Mouse (Mus musculus): ENCODE data around the gene Cpt1c. TPM values are rescaled to one million over a fixed set of nuclear protein-coding genes. Genes with fewer than 3 reads are reported as not detected.

The Cpt1c gene
- polyA plus RNA-seq, 1 experiment from 2014 or later = 16.1 TPM

GRCm38 (mm10) chr7:44997231-44997939 lies 22.7 kb upstream of the Cpt1c start, which contains the start of gene Irf3:
Irf3 (plus strand) TSS chr7:44997648.
- Histone ChIP-seq H3K4me2 (replicated peaks) (peak within 1 kb of the TSS; percentile 89), H3K4me1 (replicated peaks) (peaks cover 23% of the 10 kb centered on the region), H3K27ac (peak within 1 kb of the TSS; percentile 86), H3K27me3 (replicated peaks) (no peaks in the 10 kb centered on the region), H3K9ac (peak within 1 kb of the TSS; percentile 70), H3K4me3 (replicated peaks) (peak within 1 kb of the TSS; percentile 52), H3K9me3 (no peaks in the 10 kb centered on the region), H3K36me3 (peaks cover 35% of the 10 kb centered on the region)
- WGBS = under 1% methylated on average over 43 of the region's 43 CpGs
- peak; percentile 96 for ATAC-seq

DNA sequence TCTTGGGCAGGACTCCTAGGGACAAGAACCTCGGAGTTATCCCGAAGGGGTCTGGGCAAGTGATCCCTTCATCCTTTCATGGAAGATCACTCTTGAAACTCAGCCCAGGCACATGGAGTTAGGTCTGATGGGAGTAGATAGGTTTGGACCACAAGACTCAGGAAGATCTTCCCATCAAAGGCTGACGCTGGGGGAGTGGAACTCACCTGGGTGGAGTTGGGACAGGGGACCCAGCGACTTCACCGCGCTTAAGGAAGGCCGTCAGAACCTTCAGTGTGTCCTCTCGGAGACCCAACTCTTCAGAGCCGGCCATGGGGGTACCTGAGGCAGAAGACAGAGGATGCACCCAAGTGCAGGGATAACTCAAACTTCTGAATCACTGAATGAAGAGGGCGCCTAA lies 22.0 kb upstream of the Cpt1c start:
- peak overlapping the region; percentile 89 for H3K4me2 ChIP-seq (replicated peaks)
- H3K27ac ChIP-seq = peak overlapping the region; percentile 59
- no peaks in the 10 kb centered on the region for H3K27me3 ChIP-seq (replicated peaks)
- H3K9me3 ChIP-seq = no peaks in the 10 kb centered on the region
- peaks cover 22% of the 10 kb centered on the region for H3K4me1 ChIP-seq (replicated peaks)
- ATAC-seq = 0 out of 2 replicates have a peak, but pooled peaks have one; percentile 4
- H3K4me3 ChIP-seq (replicated peaks) = peak overlapping the region; percentile 52
- WGBS = 11% methylated on average over 10 of the region's 10 CpGs
- peak overlapping the region; percentile 56 for H3K9ac ChIP-seq
- H3K36me3 ChIP-seq = peaks cover 31% of the 10 kb centered on the region

- Histone ChIP-seq H3K27ac (peak overlapping the region; percentile 95), H3K27me3 (replicated peaks) (no peaks in the 10 kb centered on the region), H3K4me1 (replicated peaks) (peaks cover 27% of the 10 kb centered on the region), H3K4me3 (replicated peaks) (peak overlapping the region; percentile 97), H3K9ac (peak overlapping the region; percentile 56), H3K4me2 (replicated peaks) (peak overlapping the region; percentile 61), H3K36me3 (peaks cover 1% of the 10 kb centered on the region), H3K9me3 (no peaks in the 10 kb centered on the region)
- under 1% methylated on average over 29 of the region's 29 CpGs for WGBS
- ATAC-seq = peak; percentile 50
These were observed 12.4 kb upstream of the Cpt1c start for GRCm38 (mm10) chr7:44986879-44987718.

DNA sequence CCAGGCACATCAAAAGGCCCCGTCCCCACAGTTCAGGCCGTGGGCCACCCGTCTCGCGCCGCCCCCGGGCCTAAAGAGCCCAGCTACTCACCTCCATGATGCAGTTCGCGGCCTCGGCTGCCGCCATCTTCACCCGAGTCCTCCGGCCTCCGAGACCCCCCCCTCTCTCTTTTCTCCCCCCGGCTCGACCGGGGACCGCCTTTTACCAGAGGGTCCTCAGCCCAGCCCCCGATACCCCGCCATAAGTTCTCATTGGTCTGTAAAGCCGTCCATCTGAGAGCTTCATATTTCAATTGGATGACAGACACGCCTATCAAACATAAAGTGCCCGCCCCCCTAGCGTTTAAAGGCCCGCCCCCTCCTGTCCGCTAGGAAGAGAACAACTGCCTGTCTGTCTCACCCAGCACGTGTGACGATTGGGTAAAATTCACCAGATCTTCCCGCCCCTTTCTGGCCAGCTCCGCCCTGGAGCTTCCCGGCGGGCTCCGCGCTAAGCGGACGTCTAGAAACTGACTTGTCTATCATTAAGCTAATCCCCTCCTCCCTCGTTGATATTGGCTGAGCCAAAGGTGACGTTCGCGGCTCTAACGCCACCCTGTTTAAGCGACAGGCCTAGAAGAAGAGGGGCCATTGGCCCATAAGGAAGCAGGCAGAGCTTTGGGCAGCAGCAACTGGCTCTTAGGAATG lies 11.7 kb upstream of the Cpt1c start, which contains the start of gene Prmt1:
TSS of gene Prmt1 (minus strand) at position 377 of the 687 bp plus-strand sequence.
- Histone ChIP-seq H3K4me1 (replicated peaks) (peaks cover 27% of the 10 kb centered on the region), H3K27ac (peak within 1 kb of the TSS; percentile 96), H3K9ac (peak within 1 kb of the TSS; percentile 97), H3K4me2 (replicated peaks) (peak within 1 kb of the TSS; percentile 70), H3K36me3 (peaks cover 9% of the 10 kb centered on the region), H3K27me3 (replicated peaks) (no peaks in the 10 kb centered on the region), H3K9me3 (no peaks in the 10 kb centered on the region), H3K4me3 (replicated peaks) (peak within 1 kb of the TSS; percentile 97)
- WGBS = under 1% methylated on average over 42 of the region's 42 CpGs
- ATAC-seq = peak; percentile 96

GRCm38 (mm10) chr7:44985595-44986191 lies 11.0 kb upstream of the Cpt1c start:
- Histone ChIP-seq H3K4me2 (replicated peaks) (peak overlapping the region; percentile 70), H3K27ac (peak overlapping the region; percentile 96), H3K4me1 (replicated peaks) (peaks cover 27% of the 10 kb centered on the region), H3K27me3 (replicated peaks) (no peaks in the 10 kb centered on the region), H3K9ac (peak overlapping the region; percentile 97), H3K36me3 (peaks cover 14% of the 10 kb centered on the region), H3K4me3 (replicated peaks) (peak overlapping the region; percentile 97), H3K9me3 (no peaks in the 10 kb centered on the region)
- peak; percentile 7 for ATAC-seq
- WGBS = under 1% methylated on average over 44 of the region's 45 CpGs

DNA sequence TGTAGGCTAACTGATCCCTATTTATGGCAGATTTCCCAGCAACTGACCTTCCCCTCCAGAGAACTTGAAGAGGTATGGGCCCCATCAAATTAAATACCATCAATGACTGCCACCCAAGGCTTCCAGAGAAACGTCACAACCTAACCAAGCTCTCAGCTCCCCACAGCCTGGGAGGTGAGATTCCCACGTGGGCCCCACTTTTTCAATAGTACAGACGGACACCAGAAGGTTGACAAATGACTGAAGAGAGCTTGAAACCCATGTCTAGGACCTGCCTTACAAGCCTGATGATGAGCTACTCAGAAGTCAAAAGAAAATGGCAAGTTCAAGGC lies 10.1 kb upstream of the Cpt1c start:
- ATAC-seq = no peak
- Histone ChIP-seq H3K9ac (0 out of 2 replicates have a peak overlapping the region, but pooled peaks have one; percentile 17), H3K27ac (0 out of 2 replicates have a peak overlapping the region, but pooled peaks have one; percentile 96), H3K27me3 (replicated peaks) (no peaks in the 10 kb centered on the region), H3K36me3 (peaks cover 22% of the 10 kb centered on the region), H3K4me1 (replicated peaks) (peaks cover 27% of the 10 kb centered on the region), H3K4me2 (replicated peaks) (peak overlapping the region; percentile 70), H3K4me3 (replicated peaks) (peak overlapping the region; percentile 97), H3K9me3 (no peaks in the 10 kb centered on the region)
- WGBS = 34% methylated on average over 3 of the region's 3 CpGs

- Histone ChIP-seq H3K27me3 (replicated peaks) (no peaks in the 10 kb centered on the region), H3K4me3 (replicated peaks) (0 out of 2 replicates have a peak overlapping the region, but pooled peaks have one; percentile 97), H3K4me1 (replicated peaks) (peaks cover 27% of the 10 kb centered on the region), H3K4me2 (replicated peaks) (peak overlapping the region; percentile 70), H3K36me3 (peaks cover 28% of the 10 kb centered on the region), H3K27ac (peak overlapping the region; percentile 96; the same call in 1 of the 2 replicates), H3K9me3 (no peaks in the 10 kb centered on the region), H3K9ac (0 out of 2 replicates have a peak overlapping the region, but pooled peaks have one; percentile 17)
- no peak for ATAC-seq
- WGBS = 66% methylated on average over 7 of the region's 7 CpGs
These were observed 9.5 kb upstream of the Cpt1c start for GRCm38 (mm10) chr7:44983944-44984832.

GRCm38 (mm10) chr7:44983085-44983484 lies 8.4 kb upstream of the Cpt1c start:
- H3K4me2 ChIP-seq (replicated peaks) = no peak overlapping the region
- no peaks in the 10 kb centered on the region for H3K9me3 ChIP-seq
- ATAC-seq = no peak
- no peak overlapping the region for H3K4me3 ChIP-seq (replicated peaks)
- 30% methylated on average over 6 of the region's 6 CpGs for WGBS
- peaks cover 38% of the 10 kb centered on the region for H3K36me3 ChIP-seq
- H3K4me1 ChIP-seq (replicated peaks) = peaks cover 23% of the 10 kb centered on the region
- no peaks in the 10 kb centered on the region for H3K27me3 ChIP-seq (replicated peaks)
- no peak overlapping the region for H3K9ac ChIP-seq
- no peak overlapping the region for H3K27ac ChIP-seq

DNA sequence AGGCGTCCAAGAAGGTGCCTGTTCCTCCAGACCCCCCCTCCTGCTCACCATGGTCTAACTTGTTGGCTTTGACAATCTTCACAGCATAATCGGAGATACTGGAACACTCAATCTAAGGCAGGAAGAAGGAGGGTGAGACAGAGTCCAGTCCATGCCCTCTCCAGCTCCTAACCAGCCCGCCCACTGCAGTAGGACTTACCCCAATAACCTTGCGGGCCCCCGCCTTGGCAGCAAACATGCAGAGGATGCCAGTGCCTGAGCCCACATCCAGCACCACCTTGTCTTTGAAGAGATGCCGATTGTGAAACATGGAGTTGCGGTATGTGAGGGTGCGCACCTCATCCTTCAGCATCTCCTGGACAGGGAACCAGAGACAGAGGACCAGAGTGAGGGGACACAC lies 6.9 kb upstream of the Cpt1c start:
- no peak overlapping the region for H3K27ac ChIP-seq
- no peak overlapping the region for H3K4me3 ChIP-seq (replicated peaks)
- no peak overlapping the region for H3K9ac ChIP-seq
- peaks cover 52% of the 10 kb centered on the region for H3K36me3 ChIP-seq
- 92% methylated on average over 8 of the region's 8 CpGs for WGBS
- H3K4me2 ChIP-seq (replicated peaks) = no peak overlapping the region
- H3K27me3 ChIP-seq (replicated peaks) = no peaks in the 10 kb centered on the region
- H3K9me3 ChIP-seq = no peaks in the 10 kb centered on the region
- H3K4me1 ChIP-seq (replicated peaks) = peaks cover 19% of the 10 kb centered on the region
- no peak for ATAC-seq

DNA sequence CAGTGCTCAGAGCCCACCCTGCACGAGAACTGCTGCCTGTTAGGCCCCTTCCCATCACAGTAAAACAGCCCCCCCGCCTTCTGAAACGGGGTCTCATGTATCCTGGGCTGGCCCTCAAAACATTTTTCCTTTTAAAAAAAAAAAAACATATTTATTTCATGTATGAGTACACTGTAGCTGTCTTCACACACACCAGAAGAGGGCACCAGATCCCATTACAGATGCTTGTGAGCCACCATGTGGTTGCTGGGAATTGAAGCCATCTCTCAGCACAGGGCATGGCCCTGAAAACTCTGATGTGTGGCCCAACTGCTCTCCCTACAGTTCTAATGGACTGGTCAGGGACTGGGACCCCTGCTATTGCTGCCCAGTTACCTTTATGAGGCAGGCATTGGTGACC lies 3.6 kb upstream of the Cpt1c start:
- H3K9ac ChIP-seq = no peak overlapping the region
- H3K4me1 ChIP-seq (replicated peaks) = peaks cover 16% of the 10 kb centered on the region
- H3K4me3 ChIP-seq (replicated peaks) = no peak overlapping the region
- H3K36me3 ChIP-seq = peaks cover 57% of the 10 kb centered on the region
- H3K27ac ChIP-seq = no peak overlapping the region
- no peaks in the 10 kb centered on the region for H3K27me3 ChIP-seq (replicated peaks)
- WGBS = 91% methylated on average over 3 of the region's 3 CpGs
- ATAC-seq = no peak
- no peaks in the 10 kb centered on the region for H3K9me3 ChIP-seq
- H3K4me2 ChIP-seq (replicated peaks) = no peak overlapping the region

DNA sequence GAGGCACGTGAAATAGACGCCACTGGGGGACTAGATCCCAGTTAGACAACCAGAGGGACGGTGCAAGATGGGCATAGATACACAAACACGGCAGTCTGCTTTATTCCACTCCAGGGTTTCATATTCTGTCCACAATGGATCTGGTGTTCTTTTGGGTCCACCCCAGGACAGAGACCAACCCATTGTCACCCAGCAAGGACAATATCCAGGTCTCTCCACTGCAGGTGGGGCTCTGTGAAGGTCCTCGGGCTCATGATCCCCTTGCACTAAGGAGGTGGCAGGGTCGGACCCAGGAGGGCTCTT lies 417 bp upstream of the Cpt1c start:
- Histone ChIP-seq H3K9ac (peak overlapping the region; percentile 18; the same call in 1 of the 2 replicates), H3K4me3 (replicated peaks) (peak overlapping the region; percentile 47; the same call in 1 of the 2 replicates), H3K27ac (peak overlapping the region; percentile 62), H3K4me1 (replicated peaks) (peaks cover 25% of the 10 kb centered on the region), H3K4me2 (replicated peaks) (peak overlapping the region; percentile 76), H3K9me3 (no peaks in the 10 kb centered on the region), H3K36me3 (peaks cover 38% of the 10 kb centered on the region), H3K27me3 (replicated peaks) (no peaks in the 10 kb centered on the region)
- WGBS = 18% methylated on average over 6 of the region's 6 CpGs
- ATAC-seq = no peak

All from intestine, embryonic 15.5 days (tissue).